Mouse (Mus musculus) gastrocnemius, postnatal 25 days (tissue): ENCODE data around the gene Tk1. TPM values are rescaled to one million over a fixed set of nuclear protein-coding genes. Genes with fewer than 3 reads are reported as not detected.
"Not testable (repeated sequence)": the region's sequence is repeated elsewhere in the genome, so short reads cannot be mapped to it uniquely, and the experiment has no call there.

Experiments
- DNase-seq: peaks from one replicate; pipeline ENCODE4 v3.0.0; 2022
- total RNA-seq, 2 experiments: library from RNA; stranded (reverse); gene quantifications; 1 replicate in 1 of 2; 2 replicates in 1 of 2; pipeline ENCODE4 v1.2.3; 2021

Gene Tk1
- total RNA-seq, 2 experiments from 2014 or later: 2.8 to 4.3 TPM

DNA sequence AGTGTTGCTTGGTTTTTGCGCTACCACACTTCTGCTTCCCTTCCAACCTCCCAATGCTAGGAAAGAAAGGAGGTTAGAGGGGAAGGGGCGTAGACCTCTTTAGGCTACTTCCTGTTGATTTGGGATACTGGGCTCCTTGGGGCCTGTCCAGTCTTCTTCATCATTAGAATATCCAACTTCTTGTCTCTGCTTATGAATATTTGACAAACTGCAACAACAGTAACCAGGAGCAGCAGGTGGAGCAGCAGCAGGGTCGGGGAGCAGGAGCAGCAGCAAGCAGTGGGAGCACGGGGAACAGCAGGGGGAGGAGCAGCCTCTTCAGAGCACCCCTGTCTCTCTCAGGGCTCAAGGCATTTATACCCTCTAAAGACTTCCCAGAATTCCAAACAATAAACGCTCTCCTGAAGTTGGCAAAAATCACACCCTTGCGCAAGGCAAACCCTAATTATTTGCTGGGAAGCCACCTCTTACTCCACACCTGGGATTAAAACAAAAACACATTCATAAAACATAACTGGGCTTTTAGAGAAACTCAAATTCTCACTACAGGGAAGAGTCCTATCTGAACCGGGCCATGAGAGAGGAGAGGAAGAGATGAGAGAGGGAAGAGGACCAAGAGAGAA is 21.8 kb upstream of the Tk1 start:
- no peak for DNase-seq

GRCm38 (mm10) chr11:117846640-117847039 is 20.7 kb upstream of the Tk1 start:
- no peak for DNase-seq

DNA sequence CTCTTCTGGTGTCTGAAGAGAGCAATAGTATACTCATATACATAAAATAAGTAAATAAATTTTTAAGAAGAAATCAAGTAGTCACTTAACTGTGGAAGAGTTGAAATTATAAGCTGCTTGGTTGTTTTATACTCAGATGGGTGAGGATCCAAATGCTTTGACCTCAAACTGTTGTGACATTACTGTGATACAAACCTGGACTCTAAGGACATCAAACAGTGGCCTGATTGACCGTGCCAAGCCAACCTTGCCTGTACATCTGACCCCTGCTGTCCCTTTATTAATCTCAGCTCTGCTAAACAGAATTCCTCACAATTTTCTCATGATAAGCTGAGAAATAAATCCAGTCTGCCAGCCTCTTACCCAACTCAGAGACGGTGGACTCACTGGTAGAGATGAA is 19.8 kb upstream of the Tk1 start:
- no peak for DNase-seq

DNA sequence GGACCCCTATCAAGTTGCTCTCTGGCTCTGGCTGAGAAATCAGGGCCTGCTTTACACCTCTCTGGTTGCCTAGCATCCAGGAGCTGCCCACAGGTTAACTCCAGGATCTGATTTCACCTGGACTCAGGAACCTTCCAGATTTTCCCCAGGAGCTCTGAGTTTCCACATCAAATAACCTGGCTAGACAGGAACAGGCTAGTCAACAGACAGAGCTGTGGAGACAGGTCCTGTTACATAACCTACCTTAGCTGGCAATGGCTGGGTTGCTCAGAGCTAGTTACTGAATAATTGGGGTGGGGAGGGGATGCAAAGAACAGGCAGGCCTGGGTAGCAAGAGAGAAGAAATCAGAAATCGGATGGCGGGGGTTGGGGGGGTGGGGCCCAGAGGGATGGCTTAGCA is 19.1 kb upstream of the Tk1 start:
- DNase-seq: no peak

DNA sequence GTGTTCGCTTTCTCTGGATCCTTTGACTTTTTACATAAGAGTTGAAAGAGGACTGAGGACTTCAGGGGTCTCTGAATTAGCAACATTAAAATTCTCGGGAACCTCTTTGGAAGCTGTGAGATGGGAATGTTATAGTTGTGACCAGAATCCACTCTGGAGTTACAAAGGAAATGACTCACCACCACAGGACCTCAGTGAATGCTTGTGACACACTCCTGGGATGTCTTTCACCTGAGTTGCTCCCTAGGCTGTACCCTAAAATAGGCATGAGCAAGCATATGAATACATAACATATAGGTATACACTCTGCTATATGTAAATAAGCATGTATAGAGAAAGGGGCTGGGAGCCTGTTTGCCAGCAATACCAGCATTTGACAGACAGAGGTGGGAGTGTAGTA is 17.5 kb upstream of the Tk1 start:
- no peak for DNase-seq

- DNase-seq: no peak
These were observed 15.0 kb upstream of the Tk1 start for GRCm38 (mm10) chr11:117840910-117841309.

GRCm38 (mm10) chr11:117839021-117839420 is 13.1 kb upstream of the Tk1 start:
- no peak for DNase-seq

DNA sequence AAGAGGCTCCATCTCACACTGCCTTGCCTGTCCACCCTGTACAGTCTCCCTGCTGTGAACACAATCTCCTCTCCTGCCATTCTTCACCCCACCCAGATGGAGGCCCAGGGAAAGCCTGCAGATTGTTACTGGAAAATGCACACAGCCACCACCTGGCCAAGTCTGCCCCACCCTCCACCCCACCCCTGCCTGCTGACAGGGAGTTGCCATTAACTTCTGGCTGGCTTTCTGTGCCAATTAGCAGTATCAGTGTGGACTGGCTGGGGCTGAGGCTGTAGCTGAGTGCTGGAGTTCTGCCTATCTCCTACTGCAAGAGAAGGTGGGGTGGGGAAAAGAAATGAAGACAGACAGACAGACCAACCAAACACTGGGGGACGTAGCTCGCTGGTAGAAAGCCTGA is 12.7 kb upstream of the Tk1 start:
- DNase-seq: no peak

DNA sequence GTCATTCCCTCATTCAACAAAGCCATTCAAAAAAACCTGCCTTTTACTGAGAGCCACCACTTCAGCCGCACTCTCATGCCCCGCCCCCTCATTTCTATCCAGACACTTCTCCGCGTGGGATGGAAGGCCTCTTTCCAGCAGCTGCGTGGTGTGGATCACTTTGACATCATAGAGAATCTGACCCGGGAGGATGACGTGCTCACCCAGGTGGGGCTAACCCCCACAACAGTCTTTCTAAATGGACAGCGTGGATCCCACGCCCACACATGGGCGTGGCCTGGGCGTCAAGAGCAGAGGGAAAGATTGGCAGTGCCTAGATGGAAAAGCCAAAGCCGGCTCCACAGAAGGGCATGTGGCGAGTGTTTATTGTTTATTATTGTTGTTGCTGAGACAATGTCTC is 10.4 kb upstream of the Tk1 start:
- no peak for DNase-seq

- DNase-seq: no peak
These were observed 8.2 kb upstream of the Tk1 start for GRCm38 (mm10) chr11:117834086-117834485.

GRCm38 (mm10) chr11:117833509-117833908 is 7.6 kb upstream of the Tk1 start:
- DNase-seq: not testable (repeated sequence)

DNA sequence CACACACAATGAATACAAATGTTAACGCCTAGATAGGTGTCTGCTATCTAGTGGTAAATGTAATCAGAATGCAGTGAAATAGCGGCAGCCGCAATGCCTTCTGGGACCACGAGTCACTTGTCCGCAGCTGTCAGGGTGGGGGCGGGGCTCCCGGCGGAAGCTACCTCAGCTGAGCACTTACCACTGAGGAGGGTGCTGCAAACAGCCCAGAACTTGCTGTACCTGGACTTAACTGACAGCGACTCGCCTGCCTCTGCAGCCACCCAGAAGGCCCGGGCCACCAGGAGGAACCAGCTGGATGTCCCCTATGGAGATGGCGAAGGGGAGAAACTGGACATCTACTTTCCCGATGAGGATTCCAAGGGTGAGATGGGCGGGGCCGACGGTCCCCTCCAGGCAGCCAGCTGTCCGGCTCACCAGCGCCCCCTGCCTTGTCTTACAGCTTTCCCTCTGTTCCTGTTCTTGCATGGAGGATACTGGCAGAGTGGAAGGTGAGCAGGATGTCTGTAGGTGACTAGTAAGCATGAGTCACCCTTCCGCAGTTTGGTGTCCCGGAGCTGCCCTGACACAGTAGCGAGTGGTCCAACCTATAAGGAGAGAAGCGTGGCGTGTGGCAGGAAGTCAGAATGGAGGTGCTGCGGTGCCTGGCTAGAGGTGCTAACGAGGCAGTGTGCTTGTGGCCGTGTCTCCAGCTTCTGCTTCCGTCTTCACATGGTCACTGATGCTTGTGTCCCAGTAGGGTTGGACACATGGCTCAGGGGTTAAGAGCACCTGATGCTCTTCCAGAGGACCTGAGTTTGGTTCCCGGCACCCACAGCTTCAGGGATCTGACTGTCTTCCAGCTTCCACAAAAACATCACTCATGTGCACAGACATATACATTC is 6.4 kb upstream of the Tk1 start:
- DNase-seq: peak; percentile 81

DNA sequence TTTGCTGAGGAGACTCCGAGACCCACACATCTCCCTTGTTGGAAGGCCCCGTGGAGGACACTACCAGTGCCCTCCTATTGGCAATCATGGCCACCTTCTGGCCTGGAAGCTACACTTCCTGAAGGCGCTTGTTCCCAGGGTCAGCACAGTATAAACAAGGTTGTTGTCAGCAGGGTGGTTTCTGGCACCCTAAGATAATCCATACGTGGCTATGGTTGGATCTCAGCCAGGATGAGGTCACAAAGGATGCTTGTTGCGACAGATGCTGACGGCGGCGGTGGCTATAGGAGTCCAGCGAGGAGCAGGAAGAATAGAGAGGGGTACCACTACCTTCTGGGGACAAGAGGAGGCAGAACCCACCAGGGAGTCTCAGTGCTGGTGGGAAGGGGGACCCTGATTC is 4.5 kb upstream of the Tk1 start:
- no peak for DNase-seq

GRCm38 (mm10) chr11:117829671-117830215 is 3.9 kb upstream of the Tk1 start:
- no peak for DNase-seq

DNA sequence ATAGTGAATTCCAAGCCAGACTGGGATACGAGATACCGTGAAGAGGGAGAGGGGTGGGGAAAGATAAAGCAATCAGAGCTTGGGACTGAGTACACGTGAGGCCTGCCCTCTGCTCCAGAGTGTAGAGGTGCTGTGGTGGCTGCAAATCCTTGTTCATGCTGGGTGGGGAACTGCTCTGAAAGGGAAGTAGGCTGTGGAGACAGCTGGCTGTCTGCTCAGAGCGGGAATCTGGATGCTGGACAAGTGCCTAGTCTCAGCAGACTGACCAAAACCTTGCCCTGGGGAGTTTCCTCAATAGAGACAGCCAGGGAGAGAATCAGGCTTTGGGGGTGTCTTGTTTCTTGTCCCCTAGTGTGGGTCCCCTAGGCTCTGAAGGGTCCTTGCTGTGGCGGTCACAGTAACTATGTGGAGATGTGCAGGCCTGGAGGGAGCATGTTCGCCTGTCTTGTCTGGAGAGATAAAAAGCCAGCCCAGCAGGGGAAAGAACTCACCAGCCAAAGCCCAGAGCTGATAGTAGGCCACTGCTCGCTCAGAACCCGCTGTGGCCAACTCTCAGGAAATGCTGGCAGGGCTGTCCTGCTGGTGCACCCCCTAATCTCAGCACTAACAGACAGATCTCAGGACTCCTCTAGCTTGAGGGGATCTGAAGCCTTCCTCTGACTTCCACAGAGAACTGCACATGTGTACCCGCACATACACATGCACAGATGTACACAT is 3.2 kb upstream of the Tk1 start:
- no peak for DNase-seq

DNA sequence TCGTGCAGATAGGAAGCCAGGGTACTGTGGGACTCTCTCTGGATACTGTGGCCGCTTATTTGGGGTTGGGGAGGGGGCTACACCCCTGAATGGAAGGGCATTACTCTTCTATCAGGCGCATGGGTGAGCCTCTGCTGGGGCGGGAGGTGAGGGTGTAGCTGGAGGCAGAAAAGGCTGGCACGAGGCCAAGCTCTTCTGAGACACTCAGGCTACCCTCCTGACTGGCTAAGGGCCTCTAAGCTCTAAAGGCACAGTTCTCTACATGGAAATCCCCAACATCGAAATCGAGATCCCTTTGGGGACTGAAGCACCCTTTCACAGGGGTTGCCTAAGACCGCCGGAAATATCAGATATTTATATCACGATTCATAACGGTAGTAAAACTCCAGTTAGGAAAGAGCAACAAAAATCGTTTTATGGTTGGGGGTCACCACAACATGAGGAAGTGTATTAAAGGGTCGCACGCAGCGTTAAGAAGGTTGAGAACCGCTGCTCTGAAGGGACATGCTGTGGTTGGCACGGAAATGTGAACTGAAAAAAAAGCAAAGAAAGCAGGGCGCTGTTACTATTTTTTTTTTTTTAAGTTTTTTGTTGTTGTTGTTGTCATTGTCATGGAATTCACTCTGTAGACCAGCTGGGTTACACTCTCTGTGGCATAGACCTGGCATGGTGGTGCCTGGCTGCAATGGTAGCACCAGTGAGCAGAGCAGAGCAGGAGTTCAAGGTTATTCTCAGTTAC is 2.4 kb upstream of the Tk1 start:
- no peak for DNase-seq

GRCm38 (mm10) chr11:117827386-117827785 is 1.5 kb upstream of the Tk1 start:
- DNase-seq: no peak

GRCm38 (mm10) chr11:117826916-117827315 is 1.0 kb upstream of the Tk1 start:
- no peak for DNase-seq

DNA sequence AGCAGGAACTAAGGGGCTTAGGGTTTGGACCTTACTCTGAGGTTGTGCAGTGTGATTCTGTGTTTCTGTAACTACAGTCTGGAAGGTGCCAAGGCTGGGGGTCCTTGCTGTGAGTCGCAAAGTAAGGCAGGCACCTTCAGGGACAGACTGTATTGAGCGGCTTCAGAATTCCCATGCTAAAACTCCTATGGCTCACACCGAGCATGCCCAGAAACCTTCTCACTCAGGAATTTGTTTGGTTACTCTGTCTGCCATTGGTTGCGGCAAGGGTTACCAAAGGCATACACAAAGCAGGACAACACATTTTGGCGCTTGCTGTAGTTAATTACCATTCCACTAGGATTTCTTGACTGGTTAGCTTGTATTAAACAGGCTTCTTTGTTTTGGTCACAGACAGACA is 272 bp upstream of the Tk1 start:
- DNase-seq: no peak

- peak; percentile 81 for DNase-seq
These were observed 1.6 kb downstream of the Tk1 start for GRCm38 (mm10) chr11:117824060-117824969.

DNA sequence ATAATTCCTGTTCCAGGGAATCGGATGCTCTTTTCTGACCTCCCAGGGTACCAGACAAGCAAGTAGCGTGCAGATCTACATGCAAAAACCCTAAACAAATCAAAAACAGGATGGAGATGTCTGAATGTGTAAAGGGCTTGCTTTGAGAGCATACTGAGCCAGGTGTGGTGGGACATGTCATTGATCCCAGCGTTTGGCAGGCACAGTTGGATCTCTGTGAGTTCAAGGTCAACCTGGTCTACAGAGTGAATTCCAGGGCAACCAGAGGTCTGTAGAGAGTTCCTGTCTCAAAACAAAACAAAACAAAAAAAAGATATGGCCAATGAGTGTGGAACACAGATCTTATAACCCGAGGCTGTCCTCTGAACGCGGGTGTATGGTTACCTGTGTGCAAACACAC is 2.5 kb downstream of the Tk1 start:
- no peak for DNase-seq
